Mouse (Mus musculus) megakaryocyte progenitor cell, adult 5-6 weeks (primary cell): ENCODE measurements at regions not wholly inside any gene's neighbourhood (a gene's known extent, or its start where the extent isn't known, plus 50 kb on each side); places are given as distances from the start of the nearest gene placed in this dataset.
A peak's percentile ranks its signal among the peaks of the same experiment; 100 is the strongest.

Experiments
- ATAC-seq: replicated peaks from 2 replicates; pipeline ENCODE4 v1.8.0; 2016; ENCODE audit warnings: mild to moderate bottlenecking, moderate TSS enrichment, inconsistent platforms; ENCODE audit not compliant: poor library complexity

DNA sequence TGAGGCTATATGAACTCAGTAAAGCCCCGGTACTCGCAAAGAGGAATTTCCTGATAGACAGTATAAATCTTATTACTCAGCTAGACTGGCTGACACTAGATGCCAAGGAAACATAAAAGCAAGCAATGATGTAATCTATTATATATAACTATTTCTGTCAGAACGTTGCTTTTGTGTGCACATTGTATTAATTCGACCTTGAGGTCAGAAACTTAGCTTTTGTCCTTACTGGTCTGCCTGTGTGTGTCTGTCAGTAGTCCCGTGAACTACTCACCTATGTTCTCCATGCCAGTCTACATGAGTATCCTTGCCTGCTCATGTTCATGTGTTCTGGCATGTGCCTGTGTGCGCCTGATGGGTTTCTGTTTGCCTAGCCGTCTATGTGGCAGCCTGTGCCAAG, 70.5 kb downstream of the Tmx1 start:
- ATAC-seq: no peak

- ATAC-seq: no peak
Observed at GRCm38 (mm10) chr12:70524703-70525102, 71.8 kb downstream of the Tmx1 start.

GRCm38 (mm10) chr12:70531661-70532060, 78.8 kb downstream of the Tmx1 start:
- ATAC-seq: no peak

GRCm38 (mm10) chr12:70532225-70532624, 79.3 kb downstream of the Tmx1 start:
- no peak for ATAC-seq

DNA sequence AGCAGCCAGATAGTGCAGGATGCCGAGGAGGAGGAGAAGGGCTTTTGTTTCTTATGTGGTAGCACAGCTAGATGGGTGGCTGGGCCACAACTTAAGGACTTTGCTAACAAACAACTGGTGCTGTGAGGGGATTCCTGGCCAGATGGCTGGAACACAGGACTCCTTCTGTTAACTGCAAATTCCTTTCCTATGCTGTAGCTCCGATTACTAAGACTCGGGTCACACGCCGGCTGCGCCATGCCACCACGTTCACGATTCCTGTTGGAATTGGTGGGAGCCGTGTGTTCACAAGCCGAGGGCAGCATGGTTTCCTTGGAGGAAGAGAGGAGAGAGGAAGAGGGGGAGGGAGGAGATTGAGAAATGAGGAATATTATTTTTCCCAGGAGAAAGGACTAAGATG, 79.9 kb downstream of the Tmx1 start:
- no peak for ATAC-seq

DNA sequence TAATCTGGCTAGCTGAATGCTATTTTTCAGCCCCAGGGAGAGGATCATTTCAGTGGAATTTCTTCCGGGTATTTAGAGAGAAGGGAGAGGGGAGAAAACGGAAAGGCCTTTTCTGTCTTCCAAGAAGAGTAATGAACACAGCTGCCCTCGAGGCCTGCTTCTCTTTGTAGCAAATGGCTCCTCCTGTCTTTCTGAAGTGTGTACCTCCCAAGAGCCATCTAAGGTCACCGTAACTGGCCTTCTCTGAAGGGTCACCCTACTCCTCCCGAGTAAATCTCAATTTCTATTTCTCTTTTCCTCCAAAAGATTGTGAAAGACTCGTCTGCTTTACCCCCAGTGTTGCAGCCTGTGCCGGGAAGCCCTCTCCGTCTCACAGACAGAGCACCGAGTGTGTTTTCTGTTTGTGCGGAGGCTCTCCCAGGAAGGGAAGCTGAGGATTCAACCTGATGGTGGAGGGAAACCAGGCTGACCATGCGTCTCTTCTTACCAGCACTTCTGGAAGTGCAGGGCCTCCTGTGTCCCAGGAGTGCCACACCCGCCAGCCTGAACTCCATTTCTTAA, 80.6 kb downstream of the Tmx1 start:
- ATAC-seq: no peak

DNA sequence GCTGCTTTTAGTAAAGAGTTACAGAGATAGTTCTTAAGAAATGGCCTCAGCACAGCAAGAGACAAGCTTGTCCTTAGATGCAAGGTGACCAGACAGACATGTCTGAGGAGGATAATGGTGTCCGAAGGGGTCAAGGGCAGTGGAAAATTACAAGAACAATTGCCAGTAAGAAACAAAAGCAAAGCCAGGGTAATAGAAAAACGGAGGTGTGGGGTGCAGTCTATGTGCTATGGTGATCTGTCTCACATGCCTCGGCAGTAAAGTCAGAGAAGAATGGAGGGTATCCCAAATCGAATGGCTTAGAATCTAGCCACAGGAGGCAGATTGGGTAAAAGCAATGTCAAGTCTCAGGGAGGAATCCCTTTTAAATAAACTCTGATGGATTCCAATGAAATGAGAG, 86.2 kb downstream of the Tmx1 start:
- no peak for ATAC-seq

DNA sequence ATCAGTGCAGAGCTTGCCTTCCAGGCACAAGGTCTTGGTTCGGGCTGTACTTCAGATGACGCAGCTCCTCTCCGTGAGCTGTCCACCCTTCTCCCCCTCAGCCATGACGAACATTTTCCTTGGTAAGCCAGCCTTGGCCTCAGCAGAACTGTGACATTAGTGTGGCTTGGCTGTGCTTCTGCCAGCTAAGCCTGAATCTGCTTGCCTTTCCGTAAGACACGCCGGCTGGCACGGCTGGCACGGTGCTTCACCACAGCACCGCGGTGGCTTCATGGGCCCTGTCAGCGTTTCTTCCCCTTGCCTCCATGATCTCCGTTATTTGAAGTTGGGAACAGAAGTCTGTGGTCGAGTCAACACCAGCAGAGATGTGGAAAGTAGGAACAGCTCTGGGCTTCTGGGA, 87.0 kb downstream of the Tmx1 start:
- ATAC-seq: no peak

GRCm38 (mm10) chr12:70541432-70541831, 88.5 kb downstream of the Tmx1 start:
- no peak for ATAC-seq

DNA sequence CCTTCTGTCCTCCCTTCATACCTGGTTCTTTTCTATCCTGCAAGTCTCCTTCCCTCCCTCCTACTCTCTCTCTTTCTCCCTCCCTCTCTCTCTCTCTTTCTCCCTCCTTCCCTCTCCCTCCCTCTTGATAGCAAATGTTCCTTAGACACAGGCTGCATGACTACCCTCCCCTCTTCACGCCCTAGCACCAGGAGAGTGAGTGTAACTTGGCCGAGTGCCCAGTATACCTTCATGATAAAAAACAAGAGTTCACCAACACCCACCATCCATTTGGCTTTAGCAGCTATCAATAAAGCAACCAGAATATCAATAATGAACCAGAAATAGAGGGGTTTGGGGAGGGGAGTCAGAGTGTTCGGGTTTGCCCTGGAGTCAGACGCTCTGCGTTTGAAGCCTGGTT, 90.4 kb downstream of the Tmx1 start:
- no peak for ATAC-seq

DNA sequence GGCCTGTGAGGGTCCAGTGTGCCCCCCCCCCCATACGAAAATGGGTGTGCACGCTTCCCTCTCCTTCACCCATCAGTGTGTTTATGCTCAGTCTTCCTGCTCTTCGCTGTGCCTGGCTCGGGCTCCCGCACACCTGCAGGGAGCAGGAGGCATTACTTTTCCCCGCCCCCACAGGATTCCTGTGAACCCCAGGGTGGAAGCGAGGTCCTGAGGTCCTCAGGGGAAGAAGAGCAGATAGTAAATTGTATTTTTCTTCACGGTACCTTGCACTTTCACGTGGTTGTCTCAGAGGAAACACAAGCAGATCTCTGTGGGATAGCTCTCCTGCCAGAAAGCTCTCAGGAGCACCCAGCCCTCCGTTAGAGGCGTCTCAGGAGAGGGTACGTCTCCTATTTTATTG, 91.4 kb downstream of the Tmx1 start:
- no peak for ATAC-seq

- ATAC-seq: no peak
Observed at GRCm38 (mm10) chr12:70544850-70545510, 92.1 kb downstream of the Tmx1 start.

- ATAC-seq: no peak
Observed at GRCm38 (mm10) chr12:70547199-70547598, 94.3 kb downstream of the Tmx1 start.

- no peak for ATAC-seq
Observed at GRCm38 (mm10) chr12:70549296-70549695, 96.4 kb downstream of the Tmx1 start.

DNA sequence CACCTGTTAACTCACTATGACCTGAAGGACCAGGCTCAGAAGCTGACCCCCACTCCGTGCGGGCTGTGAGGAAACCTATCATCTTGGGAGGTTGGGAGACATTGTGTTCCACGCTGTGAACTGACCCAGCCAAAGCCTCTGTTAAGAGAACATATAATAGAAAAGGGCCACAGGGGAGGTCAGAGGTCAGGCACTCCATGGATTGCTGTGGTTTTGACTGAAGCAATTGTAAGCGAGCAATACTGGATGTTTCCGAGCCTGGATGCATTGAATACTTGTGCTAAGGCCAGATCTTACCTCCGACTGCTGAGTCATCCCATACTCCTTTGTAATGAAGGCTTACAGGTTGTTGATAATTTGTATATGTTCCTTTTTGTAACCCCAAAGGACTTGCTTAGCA, 101.0 kb downstream of the Tmx1 start:
- no peak for ATAC-seq

DNA sequence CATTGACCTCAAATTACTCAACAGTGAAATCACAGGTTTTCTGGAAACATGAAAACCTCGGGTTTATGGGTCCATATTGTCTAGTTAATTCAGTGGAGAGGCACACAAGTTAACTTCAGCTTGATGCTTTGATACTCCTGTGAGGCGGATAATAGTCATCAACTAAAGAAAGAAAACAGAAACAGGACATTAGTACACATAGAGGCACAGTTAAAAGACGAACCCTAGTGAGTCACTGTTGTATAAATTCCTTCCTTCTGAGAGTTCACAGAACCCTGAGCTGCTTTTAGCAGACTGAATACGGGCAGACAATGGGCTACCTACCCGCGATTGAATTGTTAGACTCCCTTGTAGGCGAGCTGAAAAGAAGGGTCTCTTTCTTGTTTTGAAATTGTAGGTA, 101.7 kb downstream of the Tmx1 start:
- no peak for ATAC-seq

- peak; percentile 65 for ATAC-seq
Observed at GRCm38 (mm10) chr12:70555723-70556122, 102.8 kb downstream of the Tmx1 start.

GRCm38 (mm10) chr12:70556820-70557219, 103.9 kb downstream of the Tmx1 start:
- no peak for ATAC-seq

- no peak for ATAC-seq
Observed at GRCm38 (mm10) chr12:70563446-70563845, 110.6 kb downstream of the Tmx1 start.

DNA sequence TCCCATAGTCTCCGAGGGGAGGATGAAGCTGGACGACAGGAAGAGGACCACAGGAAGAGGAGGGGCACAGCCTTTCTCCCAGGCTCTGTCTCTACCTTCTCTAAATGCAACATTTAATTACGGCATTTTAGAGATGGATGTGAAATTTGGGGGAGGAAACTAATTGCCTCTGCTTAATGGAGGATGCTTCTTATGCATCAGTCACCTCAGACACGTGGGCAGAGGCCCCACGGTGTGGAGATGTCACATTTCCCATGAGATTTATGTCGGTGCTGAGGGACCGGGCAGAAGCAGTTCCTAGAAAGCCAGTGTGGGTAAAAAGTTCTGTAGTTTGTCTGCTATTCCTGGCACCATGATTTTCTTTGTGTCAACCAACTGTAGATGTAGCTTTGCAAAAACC, 122.8 kb downstream of the Tmx1 start:
- ATAC-seq: no peak

DNA sequence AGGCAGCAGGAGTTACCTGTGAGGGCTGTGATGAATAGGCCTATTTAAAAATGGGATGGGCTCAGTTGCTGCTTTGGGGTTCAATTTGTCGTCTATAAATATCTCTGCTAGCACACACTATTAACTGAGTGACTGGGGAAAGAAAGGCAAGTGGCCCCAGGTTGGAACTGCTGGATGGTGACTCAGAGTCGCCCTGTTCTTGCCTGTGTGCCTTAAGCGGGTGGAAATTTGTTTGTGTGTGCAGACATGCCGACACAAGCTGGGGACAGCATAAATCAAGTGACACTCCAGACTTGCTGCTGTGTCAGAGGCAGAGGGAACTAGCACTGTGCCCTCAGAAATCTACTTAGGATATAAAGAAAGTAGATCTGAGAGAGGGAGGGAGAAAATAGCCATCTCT, 124.9 kb downstream of the Tmx1 start:
- no peak for ATAC-seq

- no peak for ATAC-seq
Observed at GRCm38 (mm10) chr12:70579328-70579905, 126.5 kb downstream of the Tmx1 start.

- ATAC-seq: no peak
Observed at GRCm38 (mm10) chr12:70586181-70586580, 133.3 kb downstream of the Tmx1 start.
